Mouse (Mus musculus): ENCODE measurements around the gene Sh3pxd2b. TPM values are rescaled to one million over a fixed set of nuclear protein-coding genes. Genes with fewer than 3 reads are reported as not detected.

Gene Sh3pxd2b
- polyA plus RNA-seq, 1 experiment from 2014 or later = 23.7 TPM

DNA sequence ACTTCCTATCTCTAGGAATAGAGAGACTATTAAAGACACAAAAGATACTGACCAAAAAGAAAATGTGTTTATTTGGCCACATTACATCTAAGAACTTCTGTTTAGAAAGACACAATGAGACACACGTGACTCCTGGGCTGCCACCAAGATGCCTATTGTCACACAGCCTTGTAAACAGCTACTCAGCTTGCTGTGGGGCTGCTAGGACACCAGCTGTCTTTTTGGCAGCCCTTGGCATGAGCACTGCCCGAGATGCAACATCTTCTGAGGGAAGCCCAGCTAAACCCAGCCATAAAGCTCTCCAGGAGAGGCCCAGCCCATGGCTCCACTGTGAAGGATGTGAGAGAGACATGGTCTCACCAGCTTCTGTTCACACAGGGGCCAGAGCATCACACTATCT lies 45.5 kb downstream of the Sh3pxd2b start:
- DNase-seq (ENCODE audit: low spot score) (no peak), ATAC-seq (ENCODE audit: insufficient read depth, low FRiP score, low TSS enrichment) (no peak)
- Histone ChIP-seq H3K9ac (ENCODE audit: low read length) (no peak overlapping the region), H3K36me3 (ENCODE audit: control insufficient read depth, insufficient read depth, low read length) (peaks cover 9% of the 10 kb centered on the region), H3K4me3 (ENCODE audit: low read depth, low read length) (no peak overlapping the region), H3K4me2 (ENCODE audit: low read depth) (no peak overlapping the region), H3K27me3 (ENCODE audit: control insufficient read depth, insufficient read depth, low read length) (no peaks in the 10 kb centered on the region), H3K4me1 (ENCODE audit: control insufficient read depth, insufficient read depth, low read length) (no peaks in the 10 kb centered on the region), H3K27ac (ENCODE audit: low read depth, low read length) (no peak overlapping the region), H3K9me3 (ENCODE audit: control insufficient read depth, low read length) (no peaks in the 10 kb centered on the region)
- WGBS = 87% methylated on average over 2 of the region's 2 CpGs

DNA sequence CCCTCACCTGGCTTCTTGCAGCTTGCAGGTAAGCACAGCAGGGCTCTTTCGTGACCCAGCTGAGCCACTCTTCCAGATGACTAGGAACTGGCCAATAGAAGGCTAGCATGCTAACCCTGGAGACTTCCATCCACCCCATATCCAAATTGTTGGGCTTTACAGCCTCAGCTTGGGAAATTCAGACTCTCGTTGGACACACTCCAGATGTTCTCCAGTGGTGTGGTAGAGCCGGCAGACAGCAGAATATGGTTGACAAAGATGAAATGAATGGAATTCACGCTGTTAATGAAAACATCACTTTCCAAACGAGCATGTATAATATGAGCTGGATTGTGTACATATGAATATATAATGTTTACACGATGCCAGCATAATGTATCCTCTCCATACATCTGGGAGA lies 48.2 kb downstream of the Sh3pxd2b start:
- peaks cover 9% of the 10 kb centered on the region for H3K36me3 ChIP-seq (ENCODE audit: control insufficient read depth, insufficient read depth, low read length)
- ATAC-seq (ENCODE audit: insufficient read depth, low FRiP score, low TSS enrichment) (no peak), DNase-seq (ENCODE audit: low spot score) (no peak)
- no peak overlapping the region for H3K4me2 ChIP-seq (ENCODE audit: low read depth)
- H3K27me3 ChIP-seq (ENCODE audit: control insufficient read depth, insufficient read depth, low read length) = no peaks in the 10 kb centered on the region
- no peaks in the 10 kb centered on the region for H3K4me1 ChIP-seq (ENCODE audit: control insufficient read depth, insufficient read depth, low read length)
- H3K27ac ChIP-seq (ENCODE audit: low read depth, low read length) = no peak overlapping the region
- H3K4me3 ChIP-seq (ENCODE audit: low read depth, low read length) = no peak overlapping the region
- no peak overlapping the region for H3K9ac ChIP-seq (ENCODE audit: low read length)
- 88% methylated on average over 6 of the region's 6 CpGs for WGBS
- H3K9me3 ChIP-seq (ENCODE audit: control insufficient read depth, low read length) = no peaks in the 10 kb centered on the region

DNA sequence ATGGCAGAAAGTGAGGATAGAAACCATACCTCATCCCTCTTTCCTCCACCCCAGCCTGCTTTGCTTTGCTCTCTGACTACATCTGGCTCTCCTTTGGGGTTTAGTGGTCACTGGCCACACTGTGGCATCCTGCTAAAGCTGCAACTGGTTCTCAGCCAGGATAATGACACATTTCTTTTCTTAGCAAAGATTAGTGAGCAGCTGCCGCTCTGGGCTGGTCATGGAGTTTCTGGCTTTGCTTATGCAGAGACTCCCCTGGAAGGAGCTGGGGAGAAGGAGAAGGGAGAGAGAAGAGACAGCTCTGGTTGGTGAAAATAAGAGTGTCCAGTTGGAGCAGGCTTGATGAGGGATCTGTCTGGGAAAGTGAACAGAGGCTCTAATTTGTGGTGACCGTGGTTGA lies 50.8 kb downstream of the Sh3pxd2b start:
- peaks cover 8% of the 10 kb centered on the region for H3K36me3 ChIP-seq (ENCODE audit: control insufficient read depth, insufficient read depth, low read length)
- no peaks in the 10 kb centered on the region for H3K4me1 ChIP-seq (ENCODE audit: control insufficient read depth, insufficient read depth, low read length)
- no peak for DNase-seq (ENCODE audit: low spot score)
- H3K9me3 ChIP-seq (ENCODE audit: control insufficient read depth, low read length) = no peaks in the 10 kb centered on the region
- H3K27ac ChIP-seq (ENCODE audit: low read depth, low read length) = no peak overlapping the region
- ATAC-seq (ENCODE audit: insufficient read depth, low FRiP score, low TSS enrichment) = no peak
- 82% methylated on average over 2 of the region's 2 CpGs for WGBS
- H3K4me2 ChIP-seq (ENCODE audit: low read depth) = no peak overlapping the region
- H3K4me3 ChIP-seq (ENCODE audit: low read depth, low read length) = no peak overlapping the region
- H3K27me3 ChIP-seq (ENCODE audit: control insufficient read depth, insufficient read depth, low read length) = no peaks in the 10 kb centered on the region
- H3K9ac ChIP-seq (ENCODE audit: low read length) = no peak overlapping the region

DNA sequence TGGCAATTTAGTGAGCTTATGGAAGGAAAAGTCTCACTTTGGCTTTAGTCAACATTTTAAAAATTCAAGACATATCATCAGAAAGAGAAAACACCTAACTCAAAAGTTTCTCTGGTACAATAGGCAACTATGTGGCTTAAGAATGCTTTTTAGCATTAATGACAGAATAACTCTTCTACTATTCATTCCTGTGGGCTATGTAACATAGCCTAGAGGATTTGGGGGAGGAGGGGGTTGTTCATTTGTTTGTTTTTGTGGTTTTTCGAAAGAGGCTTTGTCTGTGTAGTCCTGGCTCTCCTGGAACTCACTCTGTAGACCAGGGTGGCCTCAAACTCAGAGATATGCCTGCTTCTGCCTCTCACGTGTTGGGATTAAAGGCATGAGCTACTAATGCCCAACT lies 51.6 kb downstream of the Sh3pxd2b start:
- no peaks in the 10 kb centered on the region for H3K27me3 ChIP-seq (ENCODE audit: control insufficient read depth, insufficient read depth, low read length)
- H3K9me3 ChIP-seq (ENCODE audit: control insufficient read depth, low read length) = no peaks in the 10 kb centered on the region
- H3K36me3 ChIP-seq (ENCODE audit: control insufficient read depth, insufficient read depth, low read length) = peaks cover 4% of the 10 kb centered on the region
- H3K4me2 ChIP-seq (ENCODE audit: low read depth) = no peak overlapping the region
- 70% methylated on average over 2 of the region's 2 CpGs for WGBS
- H3K9ac ChIP-seq (ENCODE audit: low read length) = no peak overlapping the region
- H3K4me3 ChIP-seq (ENCODE audit: low read depth, low read length) = no peak overlapping the region
- no peak for DNase-seq (ENCODE audit: low spot score)
- no peak overlapping the region for H3K27ac ChIP-seq (ENCODE audit: low read depth, low read length)
- H3K4me1 ChIP-seq (ENCODE audit: control insufficient read depth, insufficient read depth, low read length) = no peaks in the 10 kb centered on the region
- no peak for ATAC-seq (ENCODE audit: insufficient read depth, low FRiP score, low TSS enrichment)

DNA sequence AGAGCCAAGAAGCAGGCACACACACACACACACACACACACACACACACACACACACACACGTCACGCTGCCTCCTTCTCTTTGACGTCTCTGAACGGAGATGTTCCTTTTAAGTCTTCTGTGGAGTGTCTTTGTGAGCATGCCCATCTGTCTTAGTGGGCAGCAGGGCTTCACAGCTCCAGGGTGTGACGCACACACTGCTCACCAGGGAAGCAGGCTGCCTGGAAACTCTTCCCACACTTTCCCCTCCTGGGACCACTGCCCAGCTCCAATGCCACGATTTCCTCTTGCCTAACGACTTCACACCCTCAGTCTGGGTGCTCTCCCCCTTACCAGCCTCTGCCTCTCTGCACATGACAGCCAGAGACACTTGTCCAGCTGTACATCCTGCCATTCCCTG lies 55.1 kb downstream of the Sh3pxd2b start:
- H3K36me3 ChIP-seq (ENCODE audit: control insufficient read depth, insufficient read depth, low read length) = peaks cover 6% of the 10 kb centered on the region

DNA sequence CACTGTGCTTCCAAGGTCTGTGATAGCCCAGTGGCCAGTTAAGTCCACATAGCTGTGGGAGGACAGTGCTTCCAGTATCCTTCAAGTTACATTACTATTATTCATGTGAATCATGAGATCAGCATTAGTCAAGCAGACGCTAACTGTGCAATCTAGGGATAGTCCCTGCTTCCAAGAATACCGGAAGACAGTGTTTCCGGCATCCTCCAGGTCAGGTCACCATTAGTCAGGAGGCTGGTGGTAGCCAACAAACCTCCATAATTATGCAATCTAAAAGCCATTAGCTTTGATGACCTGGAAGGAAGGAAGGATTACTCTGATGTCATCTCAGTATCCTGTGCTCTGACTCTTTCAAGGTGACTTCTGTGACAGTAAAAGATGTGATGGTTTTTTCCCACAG lies 57.1 kb downstream of the Sh3pxd2b start:
- Histone ChIP-seq H3K9me3 (ENCODE audit: control insufficient read depth, low read length) (no peaks in the 10 kb centered on the region), H3K4me3 (ENCODE audit: low read depth, low read length) (no peak overlapping the region), H3K36me3 (ENCODE audit: control insufficient read depth, insufficient read depth, low read length) (peaks cover 10% of the 10 kb centered on the region), H3K4me2 (ENCODE audit: low read depth) (no peak overlapping the region), H3K27ac (ENCODE audit: low read depth, low read length) (no peak overlapping the region), H3K4me1 (ENCODE audit: control insufficient read depth, insufficient read depth, low read length) (peaks cover 5% of the 10 kb centered on the region), H3K27me3 (ENCODE audit: control insufficient read depth, insufficient read depth, low read length) (no peaks in the 10 kb centered on the region), H3K9ac (ENCODE audit: low read length) (no peak overlapping the region)
- no peak for DNase-seq (ENCODE audit: low spot score)
- whole genome bisulfite sequencing = 89% methylated on average over 3 of the region's 3 CpGs
- no peak for ATAC-seq (ENCODE audit: insufficient read depth, low FRiP score, low TSS enrichment)

More for the DNA sequence above, 55.1 kb downstream of the Sh3pxd2b start:
- H3K27ac ChIP-seq (ENCODE audit: low read depth, low read length) = no peak overlapping the region
- no peak overlapping the region for H3K4me3 ChIP-seq (ENCODE audit: low read depth, low read length)
- ATAC-seq (ENCODE audit: insufficient read depth, low FRiP score, low TSS enrichment) (no peak), DNase-seq (ENCODE audit: low spot score) (no peak)
- H3K9ac ChIP-seq (ENCODE audit: low read length) = no peak overlapping the region
- H3K4me1 ChIP-seq (ENCODE audit: control insufficient read depth, insufficient read depth, low read length) = peaks cover 5% of the 10 kb centered on the region
- no peaks in the 10 kb centered on the region for H3K27me3 ChIP-seq (ENCODE audit: control insufficient read depth, insufficient read depth, low read length)
- no peak overlapping the region for H3K4me2 ChIP-seq (ENCODE audit: low read depth)
- 76% methylated on average over 7 of the region's 7 CpGs for WGBS
- H3K9me3 ChIP-seq (ENCODE audit: control insufficient read depth, low read length) = no peaks in the 10 kb centered on the region

DNA sequence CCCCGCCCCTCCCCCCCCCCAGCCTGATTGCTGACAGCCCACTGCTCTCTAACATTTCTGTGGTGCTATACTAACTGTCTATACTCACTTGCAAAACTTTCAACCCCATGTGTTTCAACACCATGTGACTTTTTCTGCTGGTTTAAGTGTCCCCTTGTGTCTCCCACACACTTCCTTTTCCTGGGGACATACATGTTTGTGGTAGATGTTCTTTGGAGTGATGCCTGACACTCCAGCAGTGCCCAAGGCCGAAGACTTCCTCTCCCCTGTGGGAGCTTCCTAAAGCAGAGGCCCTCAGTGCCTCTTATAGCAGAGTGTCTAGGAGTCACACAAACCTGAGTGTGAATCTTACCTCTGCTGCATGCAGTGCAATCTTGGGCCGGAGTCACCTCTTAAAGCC lies 60.2 kb downstream of the Sh3pxd2b start:
- Histone ChIP-seq H3K9ac (ENCODE audit: low read length) (no peak overlapping the region), H3K4me2 (ENCODE audit: low read depth) (no peak overlapping the region), H3K36me3 (ENCODE audit: control insufficient read depth, insufficient read depth, low read length) (peaks cover 9% of the 10 kb centered on the region), H3K9me3 (ENCODE audit: control insufficient read depth, low read length) (no peaks in the 10 kb centered on the region), H3K4me1 (ENCODE audit: control insufficient read depth, insufficient read depth, low read length) (peaks cover 5% of the 10 kb centered on the region), H3K27me3 (ENCODE audit: control insufficient read depth, insufficient read depth, low read length) (no peaks in the 10 kb centered on the region), H3K27ac (ENCODE audit: low read depth, low read length) (no peak overlapping the region), H3K4me3 (ENCODE audit: low read depth, low read length) (no peak overlapping the region)
- DNase-seq (ENCODE audit: low spot score) = no peak
- no peak for ATAC-seq (ENCODE audit: insufficient read depth, low FRiP score, low TSS enrichment)
- 84% methylated on average over 3 of the region's 3 CpGs for WGBS

DNA sequence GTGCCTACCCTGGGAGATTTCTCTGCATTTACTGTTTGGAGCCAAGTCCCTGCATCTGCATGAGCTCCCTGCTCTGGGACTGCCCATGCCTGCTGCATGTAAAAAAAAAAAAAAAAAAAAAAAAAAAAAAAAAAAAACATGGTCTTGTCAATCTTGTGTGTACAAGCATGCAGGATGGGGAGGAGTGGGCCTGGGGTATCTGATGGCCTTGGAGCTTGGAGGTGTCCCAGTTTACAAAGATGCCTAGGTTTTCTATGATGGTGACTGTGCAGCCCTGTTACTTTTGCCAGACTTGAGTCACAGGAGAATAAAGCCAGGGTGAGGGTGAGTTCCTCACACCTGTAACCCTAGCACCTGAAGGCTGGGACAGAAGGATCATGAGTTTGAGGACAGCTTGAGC lies 61.4 kb downstream of the Sh3pxd2b start:
- Histone ChIP-seq H3K27me3 (ENCODE audit: control insufficient read depth, insufficient read depth, low read length) (no peaks in the 10 kb centered on the region), H3K36me3 (ENCODE audit: control insufficient read depth, insufficient read depth, low read length) (peaks cover 9% of the 10 kb centered on the region), H3K9me3 (ENCODE audit: control insufficient read depth, low read length) (no peaks in the 10 kb centered on the region), H3K9ac (ENCODE audit: low read length) (no peak overlapping the region), H3K27ac (ENCODE audit: low read depth, low read length) (no peak overlapping the region), H3K4me1 (ENCODE audit: control insufficient read depth, insufficient read depth, low read length) (peaks cover 5% of the 10 kb centered on the region), H3K4me3 (ENCODE audit: low read depth, low read length) (no peak overlapping the region), H3K4me2 (ENCODE audit: low read depth) (no peak overlapping the region)
- no peak for DNase-seq (ENCODE audit: low spot score)
- no peak for ATAC-seq (ENCODE audit: insufficient read depth, low FRiP score, low TSS enrichment)

DNA sequence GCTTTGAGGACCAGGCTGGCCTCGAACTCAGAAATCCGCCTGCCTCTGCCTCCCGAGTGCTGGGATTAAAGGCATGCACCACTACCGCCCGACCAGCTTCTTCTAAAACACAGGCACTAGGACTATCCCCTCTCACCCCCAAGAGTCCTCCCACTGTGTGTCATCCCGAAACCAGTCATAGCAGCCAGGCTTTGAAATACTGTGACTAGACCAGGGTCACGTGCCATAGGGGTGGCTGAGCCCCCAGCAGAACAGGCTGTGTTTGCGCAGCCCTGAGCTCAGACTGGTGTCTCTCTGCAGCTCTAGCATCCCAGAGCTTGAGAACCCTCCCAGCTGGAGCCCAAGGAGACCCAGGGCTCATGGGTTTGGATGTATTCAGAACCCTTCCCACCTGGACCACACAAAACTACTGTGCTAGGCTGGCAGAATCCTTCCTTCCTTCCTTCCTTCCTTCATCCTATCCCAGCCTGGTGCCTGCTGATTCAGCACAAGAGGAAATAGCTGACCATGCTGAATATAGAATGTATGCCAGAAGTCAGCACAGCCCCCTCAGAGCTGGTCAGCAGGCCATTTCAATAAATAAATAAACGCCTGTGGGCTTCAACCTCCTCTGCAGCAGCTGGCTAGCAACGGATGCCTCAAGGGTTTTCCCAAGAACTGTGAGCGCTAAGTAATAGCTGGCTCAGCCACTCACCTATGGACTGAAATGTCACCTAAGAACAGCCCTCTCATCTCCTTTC lies 62.4 kb downstream of the Sh3pxd2b start:
- H3K27me3 ChIP-seq (ENCODE audit: control insufficient read depth, insufficient read depth, low read length) = no peaks in the 10 kb centered on the region
- no peak overlapping the region for H3K27ac ChIP-seq (ENCODE audit: low read depth, low read length)
- H3K4me3 ChIP-seq (ENCODE audit: low read depth, low read length) = no peak overlapping the region
- WGBS = 82% methylated on average over 11 of the region's 11 CpGs
- peaks cover 4% of the 10 kb centered on the region for H3K4me1 ChIP-seq (ENCODE audit: control insufficient read depth, insufficient read depth, low read length)
- no peak overlapping the region for H3K9ac ChIP-seq (ENCODE audit: low read length)
- ATAC-seq (ENCODE audit: insufficient read depth, low FRiP score, low TSS enrichment) (no peak), DNase-seq (ENCODE audit: low spot score) (no peak)
- H3K4me2 ChIP-seq (ENCODE audit: low read depth) = no peak overlapping the region
- peaks cover 9% of the 10 kb centered on the region for H3K36me3 ChIP-seq (ENCODE audit: control insufficient read depth, insufficient read depth, low read length)
- H3K9me3 ChIP-seq (ENCODE audit: control insufficient read depth, low read length) = no peaks in the 10 kb centered on the region

All from neural tube, embryonic 11.5 days (tissue).